ENCODE assay signal across 28 mouse cellular contexts in the genomic region with DNA sequence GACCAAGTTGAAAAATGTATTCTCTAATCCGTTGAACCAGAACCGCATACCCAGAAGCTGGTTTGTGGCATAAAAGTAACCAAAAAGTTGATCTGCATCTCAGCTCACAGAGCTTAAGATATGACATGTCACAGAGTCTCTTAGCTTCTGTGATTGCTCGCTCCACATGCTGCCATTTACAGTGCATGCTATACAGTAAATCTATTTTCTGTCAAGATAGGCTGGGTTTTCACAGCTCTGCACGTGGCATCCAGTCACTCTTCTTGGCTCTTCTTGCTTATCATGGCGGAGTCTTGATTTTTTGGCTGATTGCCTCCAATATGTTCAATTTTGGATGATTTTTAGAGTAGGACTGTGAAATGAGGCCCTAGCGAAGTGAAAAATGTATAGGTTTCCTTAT.
"Had no signal": no experiment of that assay in that cellular context is flagged by ENCODE, and none has a peak within 500 bp of the region (broad histone marks: within the 10 kb centered on the region; RNA-seq: fewer than 3 reads in every experiment).

No protein-coding gene starts in this region.

- ATAC-seq: hindbrain, embryonic 16.5 days; inflammation-experienced regulatory T-cells, adult 6 months; intestine, embryonic 15.5 days; intestine, postnatal 0 days had no signal

- H3K27me3 ChIP-seq: heart, embryonic 12.5 days; hindbrain, embryonic 12.5 days; intestine, embryonic 15.5 days; limb, embryonic 12.5 days; liver, embryonic 13.5 days; liver, embryonic 15.5 days had no signal

- H3K4me1 ChIP-seq: heart, embryonic 10.5 days; heart, embryonic 12.5 days; hindbrain, embryonic 10.5 days; hindbrain, embryonic 12.5 days; intestine, embryonic 15.5 days; limb, embryonic 10.5 days; limb, embryonic 12.5 days; liver, embryonic 13.5 days; liver, embryonic 15.5 days had no signal

- H3K9me3 ChIP-seq: heart, embryonic 10.5 days; heart, embryonic 12.5 days; hindbrain, embryonic 10.5 days; hindbrain, embryonic 12.5 days; intestine, embryonic 15.5 days; limb, embryonic 10.5 days; limb, embryonic 12.5 days; liver, embryonic 13.5 days; liver, embryonic 15.5 days had no signal

- H3K36me3 ChIP-seq: heart, embryonic 10.5 days; heart, embryonic 12.5 days; hindbrain, embryonic 10.5 days; hindbrain, embryonic 12.5 days; intestine, embryonic 15.5 days; limb, embryonic 10.5 days; limb, embryonic 12.5 days; liver, embryonic 13.5 days; liver, embryonic 15.5 days had no signal

- H3K27ac ChIP-seq: gastrocnemius, adult 2 months; heart, embryonic 10.5 days; hindbrain, embryonic 10.5 days; hindbrain, embryonic 12.5 days; hindbrain, embryonic 14.5 days; intestine, embryonic 15.5 days; layer of hippocampus, adult 2 months; left cerebral cortex, adult 2 months; limb, embryonic 10.5 days; limb, embryonic 12.5 days; liver, embryonic 13.5 days; liver, embryonic 15.5 days had no signal

- H3K9ac ChIP-seq: heart, embryonic 12.5 days; hindbrain, embryonic 12.5 days; hindbrain, embryonic 14.5 days; intestine, embryonic 15.5 days; limb, embryonic 12.5 days; liver, embryonic 13.5 days; liver, embryonic 15.5 days had no signal

- H3K4me2 ChIP-seq: heart, embryonic 12.5 days; hindbrain, embryonic 12.5 days; hindbrain, embryonic 14.5 days; intestine, embryonic 15.5 days; limb, embryonic 12.5 days; liver, embryonic 11.5 days; liver, embryonic 13.5 days; liver, embryonic 15.5 days had no signal

- H3K4me3 ChIP-seq: gastrocnemius, adult 2 months; heart, embryonic 10.5 days; heart, embryonic 12.5 days; hindbrain, embryonic 10.5 days; hindbrain, embryonic 12.5 days; intestine, embryonic 15.5 days; layer of hippocampus, adult 2 months; left cerebral cortex, adult 2 months; limb, embryonic 10.5 days; limb, embryonic 12.5 days; liver, embryonic 13.5 days; liver, embryonic 15.5 days had no signal

- DNase-seq: gastrocnemius, adult 2 months; gastrocnemius, postnatal 10 days; gastrocnemius, postnatal 25 days; heart, adult 18-20 months; heart, postnatal 10 days; heart, postnatal 4 days; kidney, adult 18-20 months; kidney, adult 8-10 months; kidney, postnatal 10 days; kidney, postnatal 25 days; kidney, postnatal 4 days; liver; liver, embryonic 13.5 days had no signal
